Mouse (Mus musculus): ENCODE results near the gene Nprl3.
"Not testable (repeated sequence)": the region's sequence is repeated elsewhere in the genome, so short reads cannot be mapped to it uniquely, and the experiment has no call there.

Nprl3 gene

DNA sequence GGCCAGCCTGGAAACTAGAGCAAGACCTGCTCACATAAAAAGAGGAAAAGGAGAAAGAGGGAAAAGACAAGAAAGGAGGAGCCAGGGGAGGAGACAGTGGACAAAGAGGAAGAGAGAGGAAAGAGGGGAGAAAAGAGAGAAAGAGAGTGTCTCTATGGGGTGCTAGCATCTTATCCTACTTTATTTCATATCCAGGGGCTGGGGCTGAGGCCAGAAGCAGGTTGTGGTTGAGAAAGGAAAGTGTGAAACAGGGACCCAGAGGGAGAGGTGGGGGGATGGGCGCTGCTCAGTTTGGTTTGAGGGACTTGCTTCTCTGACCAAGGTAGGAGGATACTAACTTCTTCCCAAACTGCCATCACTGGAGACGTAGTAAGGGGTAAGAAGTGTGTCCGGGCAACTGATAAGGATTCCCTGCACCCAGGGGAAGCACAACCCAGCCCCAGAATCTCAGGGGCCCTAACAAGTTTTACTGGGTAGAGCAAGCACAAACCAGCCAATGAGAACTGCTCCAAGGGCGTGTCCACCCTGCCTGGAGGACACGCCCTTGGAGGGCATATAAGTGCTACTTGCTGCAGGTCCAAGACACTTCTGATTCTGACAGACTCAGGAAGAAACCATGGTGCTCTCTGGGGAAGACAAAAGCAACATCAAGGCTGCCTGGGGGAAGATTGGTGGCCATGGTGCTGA lies 15.7 kb upstream of the Nprl3 start, which contains the start of gene Hba-a1:
Gene Hba-a1 (plus strand): TSS at position 421 of the 687 bp plus-strand sequence.
- not testable (repeated sequence) for DNase-seq

DNA sequence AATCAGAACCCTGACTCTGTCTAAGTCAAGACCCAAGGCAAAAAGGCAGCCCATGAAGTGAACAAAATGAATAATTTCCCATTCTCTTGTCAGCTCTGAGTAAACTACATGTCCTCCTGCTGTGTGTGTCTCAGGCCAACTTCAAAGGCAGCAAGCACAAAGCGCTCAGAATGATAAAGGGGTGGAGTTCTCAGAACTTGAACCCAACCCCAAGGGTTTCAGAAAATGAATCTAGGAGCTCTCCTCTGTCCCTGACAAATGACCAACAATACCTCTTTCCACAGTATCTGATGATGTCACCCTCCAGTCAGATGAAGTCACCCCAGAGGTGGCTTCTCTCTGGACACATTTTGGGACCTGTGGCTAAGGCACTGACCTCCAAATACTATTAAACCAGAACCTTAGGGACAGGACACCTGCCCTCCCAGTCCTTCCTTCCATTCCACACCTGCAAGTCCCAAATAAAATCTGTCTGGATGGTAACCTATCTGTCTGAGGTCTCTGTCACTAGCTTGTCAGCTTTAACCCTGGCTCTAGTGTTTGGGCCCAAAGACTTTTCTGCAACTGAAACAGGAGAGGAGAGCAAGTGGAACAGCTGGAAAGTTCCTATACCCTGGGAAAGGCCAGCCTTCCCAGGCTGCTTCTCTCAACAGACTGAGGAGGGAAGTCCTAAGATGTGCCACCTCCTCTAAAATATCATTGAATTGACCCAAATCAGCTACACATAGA lies 14.1 kb upstream of the Nprl3 start:
- DNase-seq, result no peak

DNA sequence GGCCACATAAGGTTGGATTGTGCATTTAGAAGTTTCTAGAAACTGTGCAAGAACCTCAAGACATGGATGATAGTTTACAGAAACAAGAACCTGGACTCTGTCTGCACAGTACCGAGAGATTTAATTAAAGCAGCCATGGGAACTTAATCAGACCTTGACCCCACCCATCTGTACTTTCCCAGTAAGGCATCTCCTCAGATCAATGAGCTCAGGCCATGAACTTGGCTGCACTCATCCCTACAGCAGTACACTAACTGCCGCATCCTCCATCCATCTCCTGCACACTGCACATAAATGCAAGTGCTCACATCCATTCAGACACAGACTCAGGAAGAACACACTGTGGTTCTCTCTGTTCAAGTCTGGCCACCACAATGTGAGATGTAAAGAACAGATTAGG lies 13.1 kb upstream of the Nprl3 start:
- no peak for DNase-seq

DNA sequence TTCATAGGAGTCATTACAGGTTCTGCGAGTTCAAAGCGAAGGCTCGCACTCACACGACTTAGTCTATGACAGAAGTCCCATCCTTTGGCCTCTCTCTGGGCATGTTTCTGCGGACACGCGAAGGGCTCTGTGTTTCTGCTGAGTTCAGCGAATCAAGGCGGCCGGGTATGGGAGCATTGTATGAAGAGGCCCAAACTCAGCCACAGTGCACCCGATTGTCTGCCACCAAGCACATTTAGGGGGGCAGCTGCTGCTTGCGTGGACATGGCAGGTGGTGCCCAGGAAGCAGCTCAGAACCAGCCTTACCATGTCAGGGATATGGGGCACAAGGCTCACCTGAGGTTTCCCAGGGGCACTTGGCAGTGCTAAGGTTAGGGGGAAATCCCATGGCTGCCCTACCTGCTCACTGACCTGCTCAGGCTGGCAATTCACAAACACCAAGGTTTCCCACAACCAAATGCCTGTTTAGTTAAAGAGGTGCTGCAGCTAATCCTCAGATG lies 11.0 kb upstream of the Nprl3 start:
- no peak for DNase-seq

DNA sequence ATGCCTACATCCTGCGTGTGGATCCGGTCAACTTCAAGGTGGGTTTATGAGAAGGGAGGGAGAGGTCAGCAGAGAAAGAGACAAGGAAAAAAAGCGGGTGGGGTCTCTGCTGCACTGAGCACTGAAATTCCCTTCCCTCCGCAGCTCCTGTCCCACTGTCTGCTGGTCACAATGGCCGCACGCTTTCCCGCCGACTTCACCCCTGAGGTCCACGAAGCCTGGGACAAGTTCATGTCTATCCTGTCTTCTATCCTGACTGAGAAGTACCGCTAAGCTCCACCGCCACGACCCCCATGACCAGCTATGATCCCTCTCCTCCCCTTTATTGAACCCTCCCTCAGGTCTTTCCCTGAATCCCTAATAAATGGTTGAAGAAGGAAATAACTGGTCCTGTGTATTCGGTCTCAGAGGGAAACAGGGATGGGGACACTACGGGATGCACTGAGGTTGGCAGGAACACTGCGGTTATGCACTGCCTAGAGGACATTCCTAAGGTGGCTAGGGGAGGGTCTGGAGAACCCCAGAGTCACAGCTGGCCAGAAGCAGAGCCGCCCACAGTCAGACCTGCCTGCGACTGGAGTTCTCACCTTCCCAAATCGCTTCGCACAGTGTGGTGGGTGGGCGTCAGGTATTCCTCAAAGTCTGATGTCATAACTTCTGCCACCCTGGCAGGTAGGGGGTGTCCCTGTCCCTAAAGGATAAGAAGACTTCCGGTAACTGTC lies 10.4 kb upstream of the Nprl3 start:
- no peak for DNase-seq

DNA sequence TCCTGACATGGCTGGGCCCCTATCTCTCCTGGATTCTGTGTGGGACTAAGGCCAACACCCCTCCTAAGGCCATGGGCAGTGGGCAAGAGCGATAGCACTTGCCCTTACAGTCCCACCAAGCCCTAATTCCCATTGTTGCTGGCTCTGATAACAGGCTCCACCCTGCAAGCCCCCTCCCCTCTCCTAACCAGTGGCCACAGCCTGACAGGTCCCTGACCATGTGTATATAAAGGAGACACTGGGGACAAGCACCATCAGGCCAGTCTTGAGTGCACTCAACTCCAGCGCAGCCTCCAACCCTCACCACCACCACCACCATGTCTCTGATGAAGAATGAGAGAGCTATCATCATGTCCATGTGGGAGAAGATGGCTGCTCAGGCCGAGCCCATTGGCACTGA lies 8.8 kb upstream of the Nprl3 start, which contains the start of gene Hba-x:
Gene Hba-x (plus strand): TSS at position 54 of the 400 bp plus-strand sequence.
- DNase-seq, result no peak

DNA sequence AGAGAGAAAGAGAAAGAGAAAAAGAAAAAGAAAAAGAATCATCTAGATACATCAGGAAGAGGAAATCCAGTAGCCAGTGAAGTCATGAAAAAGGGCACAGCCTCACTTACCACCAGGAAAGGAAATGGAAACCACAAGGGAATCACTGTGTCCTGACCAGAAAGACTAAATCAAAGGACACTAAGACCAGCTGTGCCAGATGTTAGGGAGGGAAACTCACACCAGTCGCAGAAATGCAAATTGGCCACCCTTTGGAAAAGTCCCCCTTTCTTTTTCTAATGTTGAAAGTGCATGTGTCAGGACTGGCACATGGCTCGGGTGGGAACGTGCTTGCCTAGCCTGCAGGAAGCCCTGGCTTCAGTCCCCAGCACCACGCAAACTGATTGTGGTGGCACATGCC lies 3.7 kb upstream of the Nprl3 start:
- no peak for DNase-seq

DNA sequence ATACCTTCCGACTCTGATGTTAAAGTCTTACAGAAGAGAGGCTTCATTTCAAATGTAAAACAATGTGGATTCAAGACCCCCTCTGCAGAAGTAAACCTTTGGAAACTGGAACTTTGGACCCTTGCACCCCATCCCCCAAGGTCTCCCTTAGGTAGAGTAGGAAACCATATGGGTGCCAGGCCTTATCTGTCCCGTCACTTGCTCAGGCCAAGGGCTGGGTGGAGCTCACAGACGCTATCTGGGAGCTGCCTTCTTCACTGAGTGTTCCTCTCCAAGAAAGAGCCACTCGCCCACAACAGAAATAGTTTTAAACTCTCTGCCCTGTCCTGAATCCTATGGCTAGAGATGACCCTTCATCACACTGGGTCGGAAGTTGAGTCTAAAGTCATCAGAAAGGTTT lies 1.4 kb upstream of the Nprl3 start:
- no peak for DNase-seq

DNA sequence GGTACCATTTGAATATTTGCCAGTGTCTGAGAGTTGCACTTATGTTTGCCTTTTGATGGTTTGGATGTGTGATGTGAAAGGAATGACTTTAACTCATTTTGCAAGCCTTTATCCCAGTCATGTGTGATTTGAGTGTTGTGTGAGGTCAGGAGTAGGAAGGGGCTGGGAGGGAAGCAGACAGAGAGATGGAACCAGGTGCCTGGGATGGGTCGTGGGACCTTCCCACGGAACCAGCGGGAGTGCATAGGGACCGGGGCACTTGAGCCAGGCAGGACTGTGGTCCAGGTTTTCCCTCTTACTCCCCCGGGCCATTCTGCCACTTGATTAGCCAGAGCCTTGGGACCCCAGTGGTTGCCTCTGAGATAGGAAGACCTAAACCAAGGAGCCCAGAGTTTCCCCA lies 457 bp upstream of the Nprl3 start:
- no peak for DNase-seq

DNA sequence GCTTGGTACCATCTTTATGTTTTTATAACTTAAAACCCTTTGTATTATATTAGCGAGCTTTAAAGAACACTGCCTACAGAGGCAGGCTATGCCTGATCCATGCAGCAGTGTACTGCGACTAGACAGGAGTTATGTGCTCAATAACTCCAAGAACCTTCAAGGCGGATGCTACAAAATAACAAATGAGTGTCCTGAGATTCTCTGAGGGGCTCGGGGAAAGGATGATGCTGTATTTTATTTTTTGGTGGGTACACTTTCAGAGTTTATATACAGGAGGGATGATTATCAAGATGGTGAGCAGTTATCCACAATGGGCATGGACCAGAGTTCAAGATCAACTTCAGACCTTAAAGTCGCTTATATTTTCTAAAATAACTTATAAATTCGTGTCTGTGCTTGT lies 731 bp downstream of the Nprl3 start:
- no peak for DNase-seq

DNA sequence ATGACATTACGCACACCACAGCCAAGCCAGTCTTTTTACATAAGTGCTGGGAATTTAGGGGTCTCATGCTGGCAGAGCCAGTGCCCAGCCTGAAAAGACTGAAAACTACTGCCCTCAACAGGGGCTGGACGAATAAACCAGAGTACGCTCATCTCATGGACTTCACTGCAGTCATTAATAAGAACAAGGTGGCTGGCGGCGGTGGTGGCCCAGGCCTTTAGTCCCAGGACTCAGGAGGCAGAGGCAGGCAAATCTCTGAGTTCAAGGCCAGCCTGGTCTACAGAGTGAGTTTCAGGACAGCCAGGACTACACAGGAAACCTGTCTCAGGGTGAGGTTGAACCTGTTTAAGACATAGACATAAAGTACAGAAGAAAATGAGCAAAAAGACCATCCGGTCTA lies 1.3 kb downstream of the Nprl3 start:
- DNase-seq, result no peak

DNA sequence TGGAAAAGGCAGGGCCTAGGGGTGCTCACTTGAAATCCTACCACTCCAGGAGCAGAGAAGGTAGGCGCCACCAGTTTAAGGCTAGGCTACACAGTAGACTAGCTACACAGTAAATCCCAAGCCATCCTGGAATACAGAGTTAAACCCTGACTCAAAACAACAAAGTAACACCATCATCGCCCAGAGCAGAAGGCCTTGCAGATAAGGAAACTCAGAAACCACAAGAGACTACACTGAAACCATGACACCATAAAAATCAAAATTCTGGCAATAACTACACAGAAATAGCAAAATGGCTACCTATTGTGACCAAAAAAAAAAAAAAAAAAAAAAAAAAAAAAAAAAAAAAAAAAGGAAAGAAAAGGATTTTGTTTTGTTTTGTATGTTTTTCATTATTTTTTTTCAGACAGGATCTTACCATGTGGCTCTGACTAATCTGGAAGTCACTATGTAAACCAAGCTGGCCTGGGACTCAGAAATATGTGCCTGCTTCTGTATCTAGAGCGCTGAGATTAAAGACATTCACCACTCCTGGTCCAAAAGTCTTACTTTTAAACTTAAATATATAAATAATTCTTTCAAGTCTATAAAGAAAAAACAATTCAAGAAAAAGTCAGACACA lies 2.3 kb downstream of the Nprl3 start:
- DNase-seq, result no peak

DNA sequence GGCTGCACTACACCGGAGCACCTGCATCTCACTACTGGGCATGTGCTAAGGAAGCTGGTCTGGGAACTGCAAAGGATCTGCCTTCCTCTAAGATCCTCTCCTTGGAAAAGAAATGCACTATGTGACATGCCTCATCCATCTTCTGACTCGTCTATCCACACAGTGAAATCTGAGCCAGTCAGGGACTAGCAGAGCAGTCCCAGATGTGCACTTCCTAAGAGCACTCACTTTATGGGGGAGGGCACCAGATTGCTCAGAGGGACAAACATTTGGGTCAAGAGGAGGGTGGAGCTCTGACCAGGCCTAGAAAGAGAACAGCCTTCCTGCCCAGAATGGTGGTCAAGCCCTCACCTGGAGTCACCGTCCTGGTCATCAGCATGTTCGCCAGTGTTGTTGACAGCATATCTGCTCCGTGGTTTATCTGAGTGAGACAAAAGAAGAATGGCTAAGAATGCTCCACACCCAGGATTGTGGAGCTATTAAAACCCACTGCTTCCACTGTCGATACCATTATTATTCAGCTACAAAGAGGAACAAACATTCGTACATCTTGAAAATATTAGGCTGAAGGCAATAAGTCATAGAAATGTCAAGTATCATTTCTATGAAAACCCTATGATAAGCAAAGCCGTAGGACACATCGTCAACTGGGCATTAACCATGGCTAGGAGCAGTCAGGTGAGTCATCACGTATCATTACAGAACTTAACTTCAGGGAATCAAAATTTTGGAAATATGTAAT lies 4.7 kb downstream of the Nprl3 start:
- no peak for DNase-seq

DNA sequence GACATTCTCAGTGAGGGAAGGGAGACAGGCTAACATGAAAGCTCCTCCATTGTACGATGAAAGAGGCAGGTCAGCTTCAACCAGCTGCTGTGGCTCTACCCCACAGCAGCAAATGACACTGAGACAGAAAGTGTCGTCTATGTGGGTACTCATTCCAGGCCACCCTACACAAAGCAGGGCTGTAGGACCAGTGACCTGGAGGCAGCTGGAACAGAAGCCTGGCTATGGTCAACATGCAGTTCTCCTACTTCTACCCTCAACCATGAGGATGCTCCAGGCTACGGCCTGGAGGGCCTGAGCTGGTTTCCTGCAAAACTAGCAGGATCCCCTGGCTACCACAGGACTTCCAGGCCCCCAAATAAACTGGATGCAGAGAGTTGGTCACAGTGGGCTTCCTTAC lies 10.9 kb downstream of the Nprl3 start:
- DNase-seq, result no peak

DNA sequence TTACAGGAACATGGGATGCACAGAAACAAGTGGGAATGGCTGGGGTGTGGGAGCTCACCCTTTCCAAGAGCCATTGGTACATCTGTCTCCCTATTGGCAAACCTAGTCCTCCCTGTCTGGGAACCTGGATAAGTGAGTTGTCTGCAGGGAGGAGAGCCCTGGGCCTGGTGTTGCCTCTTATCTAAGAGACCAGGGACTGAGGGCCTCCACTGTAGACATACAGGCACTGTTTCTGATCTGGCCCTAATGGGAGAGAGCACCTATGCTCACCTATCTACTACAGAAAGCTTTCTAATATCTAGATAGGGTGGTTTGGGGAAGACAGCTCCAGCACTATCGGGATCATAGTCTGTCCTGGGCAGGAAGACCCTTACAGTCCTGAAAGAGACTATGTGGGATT lies 11.4 kb downstream of the Nprl3 start:
- no peak for DNase-seq

DNA sequence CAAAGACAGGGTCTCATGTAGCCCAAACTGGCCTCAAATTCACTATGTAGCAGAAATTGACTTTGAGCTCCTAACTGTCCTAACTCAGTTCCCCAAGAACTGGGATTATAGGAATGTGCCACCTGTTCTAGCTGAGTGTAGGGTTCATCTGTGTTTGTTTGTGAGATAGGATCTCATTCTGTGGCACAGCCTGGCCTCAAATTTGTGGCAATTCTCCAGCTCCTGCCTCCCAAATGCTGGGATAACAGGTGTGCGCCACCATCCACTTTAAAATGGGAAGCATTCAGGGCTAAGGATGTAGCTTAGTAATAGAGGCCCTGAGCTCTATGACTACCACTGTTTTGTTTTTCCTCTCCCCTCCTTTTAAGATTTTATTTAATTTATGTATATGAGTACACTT lies 14.4 kb downstream of the Nprl3 start:
- no peak for DNase-seq

DNA sequence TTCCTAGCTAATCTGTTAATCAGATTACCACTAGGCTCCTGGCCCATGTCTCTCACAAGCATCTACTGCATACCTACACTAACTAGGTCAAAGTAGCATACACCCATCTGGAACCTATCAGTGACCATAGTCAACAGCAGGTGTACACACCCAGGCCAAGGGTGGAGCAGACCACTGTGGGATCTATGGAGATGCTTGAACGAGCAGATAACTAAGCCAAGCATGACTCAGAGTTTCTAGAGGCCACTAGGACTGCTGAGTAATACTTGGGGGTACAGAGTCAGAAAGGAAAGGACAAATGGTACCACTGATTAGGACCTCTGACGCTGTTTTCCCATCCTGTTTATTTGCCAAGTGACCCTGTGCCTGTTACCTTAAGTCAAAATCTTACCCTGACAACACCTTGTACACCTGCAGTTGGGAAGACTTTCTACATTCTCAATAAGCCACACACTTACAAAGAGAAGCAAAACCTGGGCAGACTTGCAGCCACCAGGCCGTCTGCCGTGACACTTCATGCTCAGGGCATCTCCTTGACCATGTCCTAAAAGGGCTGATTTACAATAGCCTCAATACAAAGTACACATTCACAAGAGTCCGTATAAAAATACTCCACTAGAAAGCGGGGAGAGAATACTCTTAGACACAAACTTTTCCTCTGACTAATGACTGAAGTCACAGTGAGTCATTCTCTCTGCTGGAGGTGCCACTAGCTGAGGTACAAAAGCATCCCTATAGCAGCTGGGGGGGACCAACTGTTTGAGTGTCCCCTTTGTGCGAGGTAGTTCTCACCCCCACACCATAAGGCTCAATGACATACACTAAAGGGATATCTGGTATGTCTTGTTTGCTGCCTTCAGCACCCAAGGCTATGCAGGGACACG lies 16.4 kb downstream of the Nprl3 start:
- no peak for DNase-seq

DNA sequence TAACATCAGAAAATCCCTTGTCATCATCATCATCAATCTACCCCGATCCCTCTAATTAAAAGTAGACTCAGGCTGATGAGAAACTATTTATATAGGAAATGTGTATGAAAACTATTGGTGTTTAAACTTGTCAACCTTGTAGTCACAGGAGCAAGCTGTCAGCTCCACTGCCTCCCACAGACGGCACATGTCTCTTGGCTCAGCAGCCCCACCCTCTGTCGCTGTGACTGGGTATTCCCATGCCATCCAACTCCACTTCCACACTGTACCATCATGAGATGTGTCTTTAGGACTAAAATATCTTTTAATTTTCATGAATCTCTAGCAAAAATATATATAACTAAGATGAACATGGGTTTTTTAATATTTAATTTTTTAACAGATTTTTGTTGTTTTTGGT lies 19.2 kb downstream of the Nprl3 start:
- no peak for DNase-seq

DNA sequence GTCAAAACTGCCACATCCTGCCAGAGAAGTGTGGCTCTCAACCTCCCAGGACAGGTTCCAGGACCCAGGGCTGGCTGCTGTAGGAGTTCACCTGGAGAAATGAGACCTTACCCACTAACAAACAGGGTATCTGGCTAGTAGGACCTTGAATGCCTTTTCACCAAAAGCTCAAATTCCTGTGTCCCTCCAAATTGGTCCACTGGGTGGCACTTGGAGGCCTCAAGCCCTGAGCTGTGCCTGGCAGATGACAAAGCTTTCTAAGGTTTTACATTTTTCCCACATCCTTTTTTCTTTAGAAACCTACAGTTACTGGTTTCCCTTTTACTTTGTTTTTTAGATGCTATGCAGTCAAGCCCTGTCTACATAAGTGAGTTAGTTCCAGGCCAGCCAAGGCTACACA lies 20.4 kb downstream of the Nprl3 start:
- no peak for DNase-seq

DNA sequence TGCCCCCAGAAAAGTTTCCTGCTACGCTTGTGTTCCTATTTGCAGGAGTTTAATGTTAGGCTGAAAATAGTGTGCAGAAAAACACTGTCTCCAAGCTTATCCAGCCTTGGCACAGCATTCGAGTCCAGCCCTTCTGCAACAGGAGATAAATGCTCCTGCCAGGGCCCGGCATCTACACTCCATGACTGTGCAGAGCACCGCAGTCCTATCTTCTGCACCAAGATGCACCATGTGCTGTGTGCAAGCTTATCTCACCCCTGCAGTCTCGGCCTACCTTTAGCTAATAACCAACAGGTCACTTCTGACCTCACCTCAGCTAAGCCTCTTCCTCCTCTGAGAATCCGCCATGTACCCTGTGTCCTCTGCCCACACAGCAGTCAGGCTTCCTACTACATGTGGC lies 21.9 kb downstream of the Nprl3 start:
- no peak for DNase-seq

DNA sequence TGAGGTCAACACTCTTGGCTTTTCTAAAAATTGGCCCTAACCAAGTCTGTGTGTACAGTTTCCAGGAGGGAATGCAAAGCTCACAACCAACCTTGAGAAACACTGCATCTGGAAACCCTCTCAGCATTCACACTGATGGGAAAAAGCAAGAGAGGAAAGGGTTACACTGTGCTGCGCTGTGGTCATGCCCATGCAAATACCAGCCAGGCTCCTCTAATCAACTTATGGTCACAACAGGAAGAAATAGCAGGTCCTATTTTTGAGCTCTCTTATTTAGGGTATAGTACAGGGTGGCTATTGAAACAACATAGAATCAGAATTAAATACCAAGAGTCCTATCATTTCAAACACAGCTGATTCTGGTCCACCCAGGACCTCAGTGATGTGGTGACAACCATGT lies 22.9 kb downstream of the Nprl3 start:
- no peak for DNase-seq

DNA sequence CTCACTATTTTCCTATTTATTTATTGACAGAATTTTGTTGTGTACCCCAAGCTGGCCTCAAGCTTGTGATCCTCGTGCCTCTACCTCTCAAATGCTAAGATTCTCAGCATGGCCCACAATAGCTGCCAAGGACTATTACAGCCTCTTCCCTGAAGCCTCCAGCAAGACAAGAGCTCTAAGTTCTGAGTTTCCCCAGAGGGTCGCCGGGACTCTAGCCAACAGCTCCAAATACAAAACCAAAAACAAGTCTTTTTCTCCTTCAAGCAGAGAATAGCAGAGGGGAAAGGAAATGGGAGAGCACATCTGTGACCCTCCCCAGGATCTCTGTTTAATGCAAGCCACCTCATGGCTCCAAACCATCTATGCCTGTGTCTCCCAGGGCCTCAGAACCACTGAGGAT lies 23.4 kb downstream of the Nprl3 start:
- DNase-seq, result no peak
